Mouse (Mus musculus): ENCODE measurements at regions not wholly inside any gene's neighbourhood (a gene's known extent, or its start where the extent isn't known, plus 50 kb on each side); places are given as distances from the start of the nearest gene placed in this dataset.

GRCm38 (mm10) chr6:51372357-51372756, 60.1 kb upstream of the Nfe2l3 start:
- no peak overlapping the region for H3K27ac ChIP-seq (ENCODE audit: insufficient read depth, low read depth, low read length)
- H3K4me3 ChIP-seq (ENCODE audit: insufficient read depth, low read length): no peak overlapping the region
- no peaks in the 10 kb centered on the region for H3K4me1 ChIP-seq (ENCODE audit: control insufficient read depth, insufficient read depth, low read length)
- TF ChIP-seq CTCF (IDR thresholded peaks at IDR 0.05; ENCODE audit: low read depth, low read length): no peak
- TF ChIP-seq POLR2A (IDR thresholded peaks at IDR 0.05; ENCODE audit: borderline replicate concordance, low read depth, low read length): no peak

- Histone ChIP-seq H3K27ac (ENCODE audit: insufficient read depth, low read depth, low read length) (no peak overlapping the region), H3K4me3 (ENCODE audit: insufficient read depth, low read length) (no peak overlapping the region), H3K4me1 (ENCODE audit: control insufficient read depth, insufficient read depth, low read length) (no peaks in the 10 kb centered on the region)
- TF ChIP-seq POLR2A (IDR thresholded peaks at IDR 0.05; ENCODE audit: borderline replicate concordance, low read depth, low read length) (no peak), CTCF (IDR thresholded peaks at IDR 0.05; ENCODE audit: low read depth, low read length) (no peak)
Observed at GRCm38 (mm10) chr6:51378436-51378835, 54.0 kb upstream of the Nfe2l3 start.

GRCm38 (mm10) chr6:51379074-51379473, 53.4 kb upstream of the Nfe2l3 start:
- no peak overlapping the region for H3K4me3 ChIP-seq (ENCODE audit: insufficient read depth, low read length)
- no peak overlapping the region for H3K27ac ChIP-seq (ENCODE audit: insufficient read depth, low read depth, low read length)
- no peaks in the 10 kb centered on the region for H3K4me1 ChIP-seq (ENCODE audit: control insufficient read depth, insufficient read depth, low read length)
- TF ChIP-seq POLR2A (IDR thresholded peaks at IDR 0.05; ENCODE audit: borderline replicate concordance, low read depth, low read length) (no peak), CTCF (IDR thresholded peaks at IDR 0.05; ENCODE audit: low read depth, low read length) (no peak)

GRCm38 (mm10) chr6:51379560-51380274, 52.8 kb upstream of the Nfe2l3 start:
- no peaks in the 10 kb centered on the region for H3K4me1 ChIP-seq (ENCODE audit: control insufficient read depth, insufficient read depth, low read length)

GRCm38 (mm10) chr6:51380275-51380575, 52.2 kb upstream of the Nfe2l3 start:
- H3K4me3 ChIP-seq (ENCODE audit: insufficient read depth, low read length): no peak overlapping the region
- TF ChIP-seq POLR2A (IDR thresholded peaks at IDR 0.05; ENCODE audit: borderline replicate concordance, low read depth, low read length): no peak
- no peak for TF ChIP-seq CTCF (IDR thresholded peaks at IDR 0.05; ENCODE audit: low read depth, low read length)
- H3K27ac ChIP-seq (ENCODE audit: insufficient read depth, low read depth, low read length): no peak overlapping the region
- H3K4me1 ChIP-seq (ENCODE audit: control insufficient read depth, insufficient read depth, low read length): no peaks in the 10 kb centered on the region

More at GRCm38 (mm10) chr6:51379560-51380274, 52.8 kb upstream of the Nfe2l3 start:
- TF ChIP-seq POLR2A (IDR thresholded peaks at IDR 0.05; ENCODE audit: borderline replicate concordance, low read depth, low read length): no peak
- no peak for TF ChIP-seq CTCF (IDR thresholded peaks at IDR 0.05; ENCODE audit: low read depth, low read length)
- peak overlapping the region; percentile 42 for H3K4me3 ChIP-seq (ENCODE audit: insufficient read depth, low read length)
- H3K27ac ChIP-seq (ENCODE audit: insufficient read depth, low read depth, low read length): no peak overlapping the region

- no peak overlapping the region for H3K4me3 ChIP-seq (ENCODE audit: insufficient read depth, low read length)
- TF ChIP-seq CTCF (IDR thresholded peaks at IDR 0.05; ENCODE audit: low read depth, low read length): no peak
- no peak for TF ChIP-seq POLR2A (IDR thresholded peaks at IDR 0.05; ENCODE audit: borderline replicate concordance, low read depth, low read length)
- no peaks in the 10 kb centered on the region for H3K4me1 ChIP-seq (ENCODE audit: control insufficient read depth, insufficient read depth, low read length)
- no peak overlapping the region for H3K27ac ChIP-seq (ENCODE audit: insufficient read depth, low read depth, low read length)
Observed at GRCm38 (mm10) chr6:51381465-51381864, 51.0 kb upstream of the Nfe2l3 start.

All from bone marrow macrophage, adult 2 months (primary cell).